Mouse (Mus musculus) liver, adult 2 months (tissue): ENCODE measurements around the gene Lefty2. TPM values are rescaled to one million over a fixed set of nuclear protein-coding genes. Genes with fewer than 3 reads are reported as not detected.
A peak's percentile ranks its signal among the peaks of the same experiment; 100 is the strongest.

ENCODE experiments used
- DNase-seq: peaks from one replicate; pipeline ENCODE4 v3.0.0-alpha.2; 2011; ENCODE audit warnings: low read depth, low spot score; ENCODE audit errors: extremely low read depth
- H3K27ac ChIP-seq: fragments of 200-500 bp; replicated peaks from 2 replicates; pipeline ENCODE4 v1.5.1; 2012; ENCODE audit warnings: low read depth, mild to moderate bottlenecking, control low read depth, inconsistent platforms, low read length; ENCODE audit not compliant: insufficient read depth
- H3K27me3 ChIP-seq: fragments of 200-500 bp; 2 replicates; pipeline ENCODE4 v1.6.1; 2012; ENCODE audit warnings: mild to moderate bottlenecking, moderate library complexity, low read length, inconsistent platforms; ENCODE audit not compliant: control insufficient read depth, insufficient read depth
- H3K36me3 ChIP-seq: fragments of 200-500 bp; 2 replicates; pipeline ENCODE4 v1.6.1; 2012; ENCODE audit warnings: low read length, inconsistent platforms; ENCODE audit not compliant: control insufficient read depth, insufficient read depth
- H3K4me1 ChIP-seq: fragments of 200-500 bp; 2 replicates; pipeline ENCODE4 v1.6.1; 2011; ENCODE audit warnings: low read length; ENCODE audit not compliant: control insufficient read depth, insufficient read depth
- H3K4me3 ChIP-seq: fragments of 200-500 bp; 2 replicates; pipeline ENCODE4 v1.5.1; 2011; ENCODE audit warnings: low read depth, mild to moderate bottlenecking, control low read depth, low read length, moderate library complexity; ENCODE audit not compliant: insufficient read depth
- H3K79me2 ChIP-seq: fragments of 200-500 bp; 2 replicates; pipeline ENCODE4 v1.6.1; 2012; ENCODE audit warnings: inconsistent platforms, mild to moderate bottlenecking, low read length, moderate library complexity; ENCODE audit not compliant: control insufficient read depth, insufficient read depth
- H3K9ac ChIP-seq: fragments of 200-500 bp; 2 replicates; pipeline ENCODE4 v1.6.1; 2012; ENCODE audit warnings: low read depth, mild to moderate bottlenecking, control low read depth, inconsistent platforms, low read length
- CTCF ChIP-seq: fragments of 200-500 bp; IDR thresholded peaks from 2 replicates; pipeline ENCODE4 v1.5.1; 2011; ENCODE audit warnings: low read depth, low read length, control low read depth
- POLR2A ChIP-seq: fragments of 200-500 bp; IDR thresholded peaks from 2 replicates; pipeline ENCODE4 v1.6.1; 2011; ENCODE audit warnings: low read length, control low read depth; ENCODE audit not compliant: insufficient read depth; ENCODE audit errors: extremely low read depth
- WGBS: fragments of 180-500 bp; shearing (Covaris S2); methylation state at CpG from one replicate; pipeline ENCODE4 v1.1.7; 2018; 5-methylcytosine and 5-hydroxymethylcytosine counted together
- polyA plus RNA-seq: library from polyadenylated mRNA; depleted of rRNA; stranded (reverse); fragments of >200 nt; gene quantifications from 2 replicates; pipeline ENCODE4 v1.2.3, GENCODE M21; 2012; rRNA removed
- total RNA-seq: library from RNA; depleted of rRNA; stranded (reverse); fragments of >200 nt; gene quantifications from 2 replicates; pipeline ENCODE4 v1.2.3, GENCODE M21; 2014; rRNA removed

Gene Lefty2
- total and polyA plus RNA-seq, 2 experiments: not detected

GRCm38 (mm10) chr1:180944553-180944952, 51.6 kb downstream of the Lefty2 start:
- no peaks in the 10 kb centered on the region for H3K79me2 ChIP-seq
- H3K4me3 ChIP-seq: no peak overlapping the region
- no peak for DNase-seq
- no peaks in the 10 kb centered on the region for H3K27me3 ChIP-seq
- 64% methylated on average over 4 of the region's 4 CpGs for WGBS
- peaks cover 13% of the 10 kb centered on the region for H3K4me1 ChIP-seq
- TF ChIP-seq CTCF: no peak
- TF ChIP-seq POLR2A: no peak
- no peaks in the 10 kb centered on the region for H3K36me3 ChIP-seq
- H3K9ac ChIP-seq: no peak overlapping the region
- no peak overlapping the region for H3K27ac ChIP-seq

DNA sequence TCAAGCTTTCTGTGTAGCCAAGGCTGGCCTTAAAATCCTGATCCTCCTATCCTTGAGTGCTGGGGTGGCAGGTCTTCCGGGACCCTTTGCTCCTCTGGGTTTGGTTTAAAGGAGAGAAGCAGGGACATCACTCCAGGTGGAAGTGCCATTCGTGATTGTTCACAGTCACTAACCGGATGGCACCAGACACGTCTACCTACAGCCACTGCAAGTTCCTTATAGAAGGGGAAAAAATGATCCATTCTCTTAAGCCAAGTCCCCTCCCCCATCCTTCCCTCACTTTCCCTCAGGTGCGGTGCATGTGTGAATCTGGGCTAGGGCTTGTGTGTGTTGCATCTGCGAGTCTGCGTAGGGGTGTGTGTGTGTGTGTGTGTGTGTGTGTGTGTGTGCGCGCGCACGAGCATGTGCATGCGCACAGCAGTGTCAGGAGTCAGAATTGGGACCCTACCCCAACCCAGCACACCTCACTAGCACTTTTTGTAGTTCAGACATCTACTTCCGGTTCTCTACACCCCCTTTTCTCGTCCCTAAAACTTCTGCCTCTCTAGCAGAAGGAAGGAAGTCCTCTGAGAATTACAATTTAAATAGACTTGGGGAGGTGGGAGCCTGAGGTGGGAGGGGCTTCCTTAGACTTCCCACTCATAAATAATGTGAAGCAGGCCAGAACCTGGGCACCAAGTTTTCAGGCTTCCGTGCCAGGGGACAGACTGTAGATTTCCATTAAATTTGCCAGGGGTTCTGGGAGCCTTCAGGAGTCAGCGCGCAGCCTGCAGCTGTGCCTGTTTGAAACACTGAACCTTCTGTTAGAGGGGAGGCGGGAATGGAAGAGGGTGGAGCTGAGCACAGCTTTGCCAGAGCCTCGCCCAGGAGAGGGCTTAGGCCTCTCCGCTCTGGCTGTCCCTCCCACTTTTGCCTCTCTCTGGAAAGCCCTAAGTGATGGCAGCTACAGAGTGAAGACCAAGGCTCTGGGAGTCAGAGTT, 52.4 kb downstream of the Lefty2 start:
- Histone ChIP-seq H3K79me2 (no peaks in the 10 kb centered on the region), H3K36me3 (no peaks in the 10 kb centered on the region), H3K4me1 (peaks cover 13% of the 10 kb centered on the region), H3K27ac (no peak overlapping the region), H3K4me3 (no peak overlapping the region), H3K27me3 (no peaks in the 10 kb centered on the region), H3K9ac (no peak overlapping the region)
- no peak for TF ChIP-seq CTCF
- WGBS: 54% methylated on average over 20 of the region's 20 CpGs
- no peak for DNase-seq

GRCm38 (mm10) chr1:180946448-180946847, 53.5 kb downstream of the Lefty2 start:
- TF ChIP-seq CTCF (no peak), POLR2A (no peak)
- DNase-seq: peak; percentile 66
- Histone ChIP-seq H3K4me1 (peaks cover 11% of the 10 kb centered on the region), H3K79me2 (no peaks in the 10 kb centered on the region), H3K4me3 (no peak overlapping the region), H3K27ac (no peak overlapping the region), H3K9ac (no peak overlapping the region), H3K27me3 (no peaks in the 10 kb centered on the region), H3K36me3 (no peaks in the 10 kb centered on the region)
- WGBS: 19% methylated on average over 6 of the region's 6 CpGs

Other genes starting within 250 kb of the Lefty2 start
- not detected in 2 replicates for gene Mixl1, start 196.1 kb upstream of the Lefty2 start, total RNA-seq
- gene Mixl1, start 196.1 kb upstream of the Lefty2 start, polyA plus RNA-seq: not detected in 2 replicates
- gene Acbd3, start 167.1 kb upstream of the Lefty2 start, total RNA-seq: 13.1 and 13.7 TPM in 2 replicates
- 5.7 and 6.3 TPM in 2 replicates for gene Acbd3, start 167.1 kb upstream of the Lefty2 start, polyA plus RNA-seq
- gene H3f3a, start 79.2 kb upstream of the Lefty2 start, total RNA-seq: 264 and 310 TPM in 2 replicates
- 147 and 153 TPM in 2 replicates for gene H3f3a, start 79.2 kb upstream of the Lefty2 start, polyA plus RNA-seq
- gene Sde2, start 42.0 kb upstream of the Lefty2 start, total RNA-seq: 5.8 and 6.4 TPM in 2 replicates
- gene Sde2, start 42.0 kb upstream of the Lefty2 start, polyA plus RNA-seq: 3.8 and 5.0 TPM in 2 replicates
- gene Pycr2, start 11.2 kb downstream of the Lefty2 start, total RNA-seq: 5.7 and 6.4 TPM in 2 replicates
- 7.8 and 8.5 TPM in 2 replicates for gene Pycr2, start 11.2 kb downstream of the Lefty2 start, polyA plus RNA-seq
- gene Lefty1, start 41.9 kb downstream of the Lefty2 start, total RNA-seq: 1.8 and 1.9 TPM in 2 replicates
- gene Lefty1, start 41.9 kb downstream of the Lefty2 start, polyA plus RNA-seq: 1.4 TPM in 2 replicates
- gene Tmem63a, start 49.2 kb downstream of the Lefty2 start, total RNA-seq: 9.5 and 12.8 TPM in 2 replicates
- gene Tmem63a, start 49.2 kb downstream of the Lefty2 start, polyA plus RNA-seq: 14.6 and 15.8 TPM in 2 replicates
- 220 and 428 TPM in 2 replicates for gene Ephx1, start 127.8 kb downstream of the Lefty2 start, total RNA-seq
- 287 and 304 TPM in 2 replicates for gene Ephx1, start 127.8 kb downstream of the Lefty2 start, polyA plus RNA-seq
- 11.2 and 23.4 TPM in 2 replicates for gene 9130409I23Rik, start 158.1 kb downstream of the Lefty2 start, total RNA-seq
- 3.8 and 4.2 TPM in 2 replicates for gene 9130409I23Rik, start 158.1 kb downstream of the Lefty2 start, polyA plus RNA-seq